8 mouse cellular contexts compared by ENCODE assay signal in genomic region chr17:84626276-84626856, GRCm38 (mm10). TPM values are rescaled to one million over a fixed set of nuclear protein-coding genes. Genes with fewer than 3 reads are reported as not detected.
A peak's percentile ranks its signal among the peaks of the same experiment; 100 is the strongest.
DNase-seq lines count a peak whose midpoint lies in the region; ATAC-seq and TF ChIP-seq lines count a peak whose summit lies in the region.

Gene Dync2li1 (plus strand): TSS chr17:84626496.

- peak; percentile 99 for ATAC-seq in frontal cortex, adult (ENCODE audit: low TSS enrichment)
- peak; percentile 95 for ATAC-seq in lung, embryonic 15.5 days (ENCODE audit: borderline replicate concordance, extremely low read depth, low FRiP score, low TSS enrichment)

- under 1% methylated on average over 25 of the region's 25 CpGs for WGBS in hindbrain, embryonic 10.5 days
- WGBS in lung, embryonic 15.5 days = under 1% methylated on average over 25 of the region's 25 CpGs
- 1% methylated on average over 24 of the region's 25 CpGs for WGBS in olfactory bulb, adult 2 months

- peaks cover 7% of the 10 kb centered on the region; the same call in 1 of the 2 replicates for H3K9me3 ChIP-seq in hindbrain, embryonic 10.5 days
- H3K9me3 ChIP-seq in lung, embryonic 15.5 days = no peaks in the 10 kb centered on the region

- DNase-seq in NIH3T3 (ENCODE audit: low read depth) = peak; percentile 98
- DNase-seq in cerebellum, adult 9-11 months = peak; percentile 93
- peak; percentile 94 for DNase-seq in hindbrain, embryonic 10.5 days (ENCODE audit: low spot score)
- DNase-seq in layer of hippocampus, adult 9-10 months (ENCODE audit: low spot score) = peak; percentile 78
- peak; percentile 65 to 75 for DNase-seq in thymus, adult 18-20 months

- peaks cover 13% of the 10 kb centered on the region for H3K4me1 ChIP-seq in hindbrain, embryonic 10.5 days (replicated peaks)
- H3K4me1 ChIP-seq in lung, embryonic 15.5 days = peaks cover 14% of the 10 kb centered on the region
- peaks cover 4% of the 10 kb centered on the region; the same call in 1 of the 2 replicates for H3K4me1 ChIP-seq in olfactory bulb, adult 2 months (ENCODE audit: control insufficient read depth, insufficient read depth, low read length)

- peak within 1 kb of the TSS; percentile 81 for H3K4me2 ChIP-seq in lung, embryonic 15.5 days

- TF ChIP-seq POLR2A in olfactory bulb, adult 2 months (IDR thresholded peaks at IDR 0.05; ENCODE audit: insufficient read depth, low read depth, low read length) = peak; percentile 61

- H3K36me3 ChIP-seq in hindbrain, embryonic 10.5 days = no peaks in the 10 kb centered on the region
- no peaks in the 10 kb centered on the region for H3K36me3 ChIP-seq in lung, embryonic 15.5 days

- H3K9ac ChIP-seq in lung, embryonic 15.5 days = peak within 1 kb of the TSS; percentile 61

- TF ChIP-seq CTCF in olfactory bulb, adult 2 months (IDR thresholded peaks at IDR 0.05; ENCODE audit: insufficient read depth, low read depth, low read length) = no peak

- no peaks in the 10 kb centered on the region for H3K27me3 ChIP-seq in hindbrain, embryonic 10.5 days (ENCODE audit: insufficient read depth, poor library complexity, severe bottlenecking)
- H3K27me3 ChIP-seq in lung, embryonic 15.5 days = no peaks in the 10 kb centered on the region

- peak within 1 kb of the TSS; percentile 73 for H3K4me3 ChIP-seq in hindbrain, embryonic 10.5 days
- peak within 1 kb of the TSS; percentile 64 for H3K4me3 ChIP-seq in lung, embryonic 15.5 days
- peak within 1 kb of the TSS; percentile 55 for H3K4me3 ChIP-seq in olfactory bulb, adult 2 months (ENCODE audit: insufficient read depth, low read depth, low read length)

- peak within 1 kb of the TSS; percentile 88 for H3K27ac ChIP-seq in hindbrain, embryonic 10.5 days
- H3K27ac ChIP-seq in lung, embryonic 15.5 days = peak within 1 kb of the TSS; percentile 55; the same call in 1 of the 2 replicates
- no peak within 1 kb of the TSS for H3K27ac ChIP-seq in olfactory bulb, adult 2 months (ENCODE audit: insufficient read depth, low read depth, low read length)

RNA-seq across cellular contexts. Expression of gene Dync2li1, which starts in this region (rescaled TPM):
- polyA plus RNA-seq in hindbrain, embryonic 10.5 days (2016; fragmentation: Nextera tagmentation; extraction: Ambion mirVana) = 29.4 and 30.0 TPM in 2 replicates
- polyA plus RNA-seq in lung, embryonic 15.5 days (2015; fragmentation: Nextera tagmentation; extraction: Ambion mirVana) = 38.9 and 39.4 TPM in 2 replicates
- polyA plus RNA-seq in olfactory bulb, adult 2 months (2012; ENCODE audit: insufficient read depth, insufficient read length, low replicate concordance, missing spikeins) = not detected in 2 replicates

Comparison
In these comparisons a context has a peak if more than half of its experiments do, and no peak if none do; other contexts are left out.
1. RNA of gene Dync2li1 (polyA plus RNA-seq): 38.9 to 39.4 TPM in lung, embryonic 15.5 days and 29.4 to 30.0 TPM in hindbrain, embryonic 10.5 days; not detected in olfactory bulb, adult 2 months; every median in the first group is over 10 times any median in the second.
2. Peak in every context shown above with its lines, with median percentiles within 50 percentile points of each other: DNase-seq and H3K4me3 ChIP-seq.